Mouse (Mus musculus) ES-Bruce4 (cell line): ENCODE measurements around the gene Sox12. TPM values are rescaled to one million over a fixed set of nuclear protein-coding genes. Genes with fewer than 3 reads are reported as not detected.
"Not testable (repeated sequence)": the region's sequence is repeated elsewhere in the genome, so short reads cannot be mapped to it uniquely, and the experiment has no call there.

Experiments used
- H3K27ac ChIP-seq: 2 replicates; pipeline ENCODE4 v1.5.1; 2012; ENCODE audit warnings: low read length, inconsistent platforms; ENCODE audit not compliant: insufficient read depth
- H3K27me3 ChIP-seq: 2 replicates; pipeline ENCODE4 v1.6.1; 2012; ENCODE audit warnings: mild to moderate bottlenecking, low read length, inconsistent platforms; ENCODE audit not compliant: control insufficient read depth, poor library complexity, insufficient read depth, severe bottlenecking
- H3K36me3 ChIP-seq: 2 replicates; pipeline ENCODE4 v1.6.1; 2012; ENCODE audit warnings: inconsistent platforms, mild to moderate bottlenecking, low read length, moderate library complexity; ENCODE audit not compliant: control insufficient read depth, poor library complexity, insufficient read depth, severe bottlenecking
- H3K4me1 ChIP-seq: one replicate; pipeline ENCODE4 v1.8.1; 2011; ENCODE audit warnings: low read length; ENCODE audit not compliant: control insufficient read depth, insufficient read depth
- H3K4me3 ChIP-seq: 2 replicates; pipeline ENCODE4 v1.5.1; 2011; ENCODE audit warnings: low read depth, mild to moderate bottlenecking, low read length
- H3K9ac ChIP-seq: 2 replicates; pipeline ENCODE4 v1.6.1; 2012; ENCODE audit warnings: low read depth, mild to moderate bottlenecking, inconsistent platforms; ENCODE audit not compliant: poor library complexity, severe bottlenecking
- H3K9me3 ChIP-seq: replicated peaks from 2 replicates; pipeline ENCODE4 v1.6.1; 2012; ENCODE audit warnings: mild to moderate bottlenecking, low read length, inconsistent platforms; ENCODE audit not compliant: control insufficient read depth, poor library complexity, insufficient read depth, severe bottlenecking
- CTCF ChIP-seq: IDR thresholded peaks from one replicate; pipeline ENCODE4 v1.8.1; 2011; ENCODE audit warnings: low read depth, low read length
- EP300 ChIP-seq: IDR thresholded peaks from 2 replicates; pipeline ENCODE4 v1.6.1; 2011; ENCODE audit warnings: low read depth, low read length; ENCODE audit not compliant: insufficient read depth
- POLR2A ChIP-seq: IDR thresholded peaks from one replicate; pipeline ENCODE4 v1.8.1; 2011; ENCODE audit warnings: low read length; ENCODE audit not compliant: insufficient read depth
- polyA plus RNA-seq: library from polyadenylated mRNA; stranded (reverse); fragments of >200 nt; gene quantifications from 2 replicates; pipeline ENCODE4 v1.2.4, GENCODE M21; 2011; ENCODE audit warnings: low read depth; ENCODE audit not compliant: missing spikeins, insufficient read depth, insufficient read length

The Sox12 gene
- polyA plus RNA-seq, 1 experiment: 27.5 TPM

GRCm38 (mm10) chr2:152438963-152439362, 41.1 kb upstream of the Sox12 start:
- no peak overlapping the region for H3K4me3 ChIP-seq
- no peaks in the 10 kb centered on the region for H3K4me1 ChIP-seq
- no peak for TF ChIP-seq EP300
- no peak for TF ChIP-seq CTCF
- TF ChIP-seq POLR2A: no peak

GRCm38 (mm10) chr2:152436983-152437860, 39.4 kb upstream of the Sox12 start:
- H3K9me3 ChIP-seq: no peaks in the 10 kb centered on the region
- H3K4me1 ChIP-seq: no peaks in the 10 kb centered on the region
- H3K9ac ChIP-seq: no peak overlapping the region
- no peaks in the 10 kb centered on the region for H3K36me3 ChIP-seq
- TF ChIP-seq EP300 (no peak), CTCF (peak; percentile 88)
- peak overlapping the region; percentile 58 for H3K4me3 ChIP-seq
- no peaks in the 10 kb centered on the region for H3K27me3 ChIP-seq
- no peak overlapping the region for H3K27ac ChIP-seq

More at GRCm38 (mm10) chr2:152438963-152439362, 41.1 kb upstream of the Sox12 start:
- no peaks in the 10 kb centered on the region for H3K27me3 ChIP-seq
- no peaks in the 10 kb centered on the region for H3K9me3 ChIP-seq
- no peak overlapping the region for H3K27ac ChIP-seq
- H3K36me3 ChIP-seq: no peaks in the 10 kb centered on the region
- H3K9ac ChIP-seq: no peak overlapping the region

- Histone ChIP-seq H3K4me1 (no peaks in the 10 kb centered on the region), H3K4me3 (no peak overlapping the region), H3K9ac (no peak overlapping the region), H3K27me3 (no peaks in the 10 kb centered on the region), H3K9me3 (no peaks in the 10 kb centered on the region), H3K27ac (no peak overlapping the region), H3K36me3 (no peaks in the 10 kb centered on the region)
- TF ChIP-seq CTCF: no peak
- no peak for TF ChIP-seq EP300
- TF ChIP-seq POLR2A: no peak
Measured at GRCm38 (mm10) chr2:152436405-152436901, 38.6 kb upstream of the Sox12 start.

- not testable (repeated sequence) for H3K9ac ChIP-seq, H3K27me3 ChIP-seq, H3K27ac ChIP-seq, H3K9me3 ChIP-seq, H3K4me3 ChIP-seq, H3K36me3 ChIP-seq, H3K4me1 ChIP-seq
Measured at GRCm38 (mm10) chr2:152428481-152428880, 30.6 kb upstream of the Sox12 start.

- no peak for TF ChIP-seq CTCF
- TF ChIP-seq EP300: no peak
- TF ChIP-seq POLR2A: no peak
- Histone ChIP-seq H3K27me3 (no peaks in the 10 kb centered on the region), H3K4me1 (no peaks in the 10 kb centered on the region), H3K9me3 (no peaks in the 10 kb centered on the region), H3K9ac (no peak overlapping the region), H3K27ac (no peak overlapping the region), H3K36me3 (no peaks in the 10 kb centered on the region), H3K4me3 (no peak overlapping the region)
Measured at GRCm38 (mm10) chr2:152427493-152427892, 29.6 kb upstream of the Sox12 start.

- no peaks in the 10 kb centered on the region for H3K36me3 ChIP-seq
- H3K4me3 ChIP-seq: no peak overlapping the region
- no peak overlapping the region for H3K27ac ChIP-seq
- H3K4me1 ChIP-seq: no peaks in the 10 kb centered on the region
- peak overlapping the region; percentile 93 for H3K9ac ChIP-seq
- TF ChIP-seq EP300 (no peak), POLR2A (no peak), CTCF (no peak)
- no peaks in the 10 kb centered on the region for H3K27me3 ChIP-seq
- H3K9me3 ChIP-seq: peaks cover 6% of the 10 kb centered on the region; the same call in 1 of the 2 replicates
Measured at GRCm38 (mm10) chr2:152415786-152416185, 17.9 kb upstream of the Sox12 start.
